Mouse (Mus musculus): ENCODE data around the gene Grm6. TPM values are rescaled to one million over a fixed set of nuclear protein-coding genes. Genes with fewer than 3 reads are reported as not detected.

Grm6 gene
- polyA plus RNA-seq, 1 experiment from 2014 or later: not detected

GRCm38 (mm10) chr11:50848520-50849137 lies 1.9 kb upstream of the Grm6 start:
- Histone ChIP-seq H3K9me3 (ENCODE audit: control insufficient read depth, low read length) (0 out of 2 replicates have a peak, but pooled peaks cover 4% of the 10 kb centered on the region), H3K4me3 (ENCODE audit: low read depth, low read length) (no peak overlapping the region), H3K4me1 (replicated peaks; ENCODE audit: control insufficient read depth, insufficient read depth, low read length) (peaks cover 13% of the 10 kb centered on the region), H3K36me3 (ENCODE audit: control insufficient read depth, insufficient read depth, low read length) (no peaks in the 10 kb centered on the region), H3K9ac (ENCODE audit: low read length) (no peak overlapping the region), H3K27me3 (replicated peaks; ENCODE audit: control insufficient read depth, insufficient read depth, low read length) (peaks cover 61% of the 10 kb centered on the region), H3K4me2 (ENCODE audit: low read length) (no peak overlapping the region), H3K27ac (ENCODE audit: low read depth) (no peak overlapping the region)
- WGBS: 25% methylated on average over 3 of the region's 3 CpGs
- ATAC-seq (replicated peaks; ENCODE audit: low FRiP score, low TSS enrichment, low read depth) (no peak), DNase-seq (ENCODE audit: low spot score) (no peak)

DNA sequence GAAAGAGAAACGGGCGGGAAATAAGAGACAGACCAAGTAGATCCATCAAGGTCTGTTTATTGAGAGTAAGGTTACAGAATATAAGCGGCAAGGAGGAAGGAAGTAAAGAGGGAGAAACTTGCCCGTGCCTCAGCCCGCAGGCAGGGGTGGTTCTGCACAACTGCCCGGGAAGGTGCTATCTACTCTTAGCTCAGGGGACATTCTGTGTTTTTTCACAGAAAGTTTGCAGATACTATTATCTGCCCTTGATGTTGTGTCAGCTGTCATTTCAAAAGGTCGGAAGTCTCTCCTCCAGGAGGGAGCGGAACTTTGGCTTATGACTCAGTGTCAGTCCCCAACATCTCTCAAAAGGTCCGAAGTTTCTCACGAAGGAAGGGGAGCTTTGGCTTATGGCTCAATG lies 1.2 kb upstream of the Grm6 start:
- Histone ChIP-seq H3K4me2 (ENCODE audit: low read length) (no peak overlapping the region), H3K9ac (ENCODE audit: low read length) (no peak overlapping the region), H3K36me3 (ENCODE audit: control insufficient read depth, insufficient read depth, low read length) (no peaks in the 10 kb centered on the region), H3K4me1 (replicated peaks; ENCODE audit: control insufficient read depth, insufficient read depth, low read length) (peaks cover 13% of the 10 kb centered on the region), H3K27me3 (replicated peaks; ENCODE audit: control insufficient read depth, insufficient read depth, low read length) (peaks cover 61% of the 10 kb centered on the region), H3K4me3 (ENCODE audit: low read depth, low read length) (no peak overlapping the region), H3K27ac (ENCODE audit: low read depth) (no peak overlapping the region), H3K9me3 (ENCODE audit: control insufficient read depth, low read length) (0 out of 2 replicates have a peak, but pooled peaks cover 4% of the 10 kb centered on the region)
- no peak for DNase-seq (ENCODE audit: low spot score)
- no peak for ATAC-seq (replicated peaks; ENCODE audit: low FRiP score, low TSS enrichment, low read depth)
- WGBS: 3% methylated on average over 10 of the region's 10 CpGs

- no peak overlapping the region for H3K27ac ChIP-seq (ENCODE audit: low read depth)
- peak overlapping the region; percentile 83 for H3K4me2 ChIP-seq (ENCODE audit: low read length)
- H3K9me3 ChIP-seq (ENCODE audit: control insufficient read depth, low read length): 0 out of 2 replicates have a peak, but pooled peaks cover 4% of the 10 kb centered on the region
- no peaks in the 10 kb centered on the region for H3K36me3 ChIP-seq (ENCODE audit: control insufficient read depth, insufficient read depth, low read length)
- peaks cover 13% of the 10 kb centered on the region for H3K4me1 ChIP-seq (replicated peaks; ENCODE audit: control insufficient read depth, insufficient read depth, low read length)
- H3K27me3 ChIP-seq (replicated peaks; ENCODE audit: control insufficient read depth, insufficient read depth, low read length): peaks cover 61% of the 10 kb centered on the region
- DNase-seq (ENCODE audit: low spot score) (no peak), ATAC-seq (replicated peaks; ENCODE audit: low FRiP score, low TSS enrichment, low read depth) (no peak; the same call in 1 of the 2 replicates)
- WGBS: under 1% methylated on average over 64 of the region's 72 CpGs
- H3K9ac ChIP-seq (ENCODE audit: low read length): peak overlapping the region; percentile 27
- peak overlapping the region; percentile 36 for H3K4me3 ChIP-seq (ENCODE audit: low read depth, low read length)
Measured at GRCm38 (mm10) chr11:50850989-50851601, 610 bp downstream of the Grm6 start.

- 89% methylated on average over 3 of the region's 3 CpGs for WGBS
- no peak for DNase-seq (ENCODE audit: low spot score)
- Histone ChIP-seq H3K4me3 (ENCODE audit: low read depth, low read length) (no peak overlapping the region), H3K4me1 (replicated peaks; ENCODE audit: control insufficient read depth, insufficient read depth, low read length) (no peaks in the 10 kb centered on the region), H3K9ac (ENCODE audit: low read length) (no peak overlapping the region), H3K27ac (ENCODE audit: low read depth) (no peak overlapping the region), H3K4me2 (ENCODE audit: low read length) (no peak overlapping the region), H3K9me3 (ENCODE audit: control insufficient read depth, low read length) (peaks cover 13% of the 10 kb centered on the region), H3K36me3 (ENCODE audit: control insufficient read depth, insufficient read depth, low read length) (peaks cover 24% of the 10 kb centered on the region), H3K27me3 (replicated peaks; ENCODE audit: control insufficient read depth, insufficient read depth, low read length) (no peaks in the 10 kb centered on the region)
- ATAC-seq (replicated peaks; ENCODE audit: low FRiP score, low TSS enrichment, low read depth): no peak
Measured at GRCm38 (mm10) chr11:50878641-50879040, 28.2 kb downstream of the Grm6 start.

DNA sequence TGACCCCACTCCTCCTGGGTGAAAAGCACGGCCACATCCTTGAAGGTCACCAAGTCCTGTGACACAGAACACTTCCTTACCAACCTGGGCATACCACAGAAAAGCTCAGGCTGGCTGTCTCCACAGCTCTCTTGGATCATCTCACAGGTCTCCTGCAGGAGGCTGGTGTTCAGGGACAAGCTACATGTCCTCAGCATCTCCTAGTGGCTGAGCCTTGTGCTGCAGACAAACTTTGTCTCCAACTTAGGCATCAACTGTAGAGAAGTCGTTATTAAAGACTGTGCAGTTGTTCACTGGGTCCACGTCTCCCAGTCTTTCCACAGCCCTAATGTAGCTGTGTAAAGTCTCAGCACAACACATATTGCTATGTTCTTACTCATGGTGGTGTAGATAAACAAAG lies 33.3 kb downstream of the Grm6 start:
- H3K9ac ChIP-seq (ENCODE audit: low read length): no peak overlapping the region
- ATAC-seq (replicated peaks; ENCODE audit: low FRiP score, low TSS enrichment, low read depth) (no peak), DNase-seq (ENCODE audit: low spot score) (no peak)
- no peaks in the 10 kb centered on the region for H3K9me3 ChIP-seq (ENCODE audit: control insufficient read depth, low read length)
- H3K27me3 ChIP-seq (replicated peaks; ENCODE audit: control insufficient read depth, insufficient read depth, low read length): no peaks in the 10 kb centered on the region
- H3K36me3 ChIP-seq (ENCODE audit: control insufficient read depth, insufficient read depth, low read length): peaks cover 13% of the 10 kb centered on the region; the same call in 1 of the 2 replicates
- no peak overlapping the region for H3K27ac ChIP-seq (ENCODE audit: low read depth)
- no peak overlapping the region for H3K4me2 ChIP-seq (ENCODE audit: low read length)
- H3K4me1 ChIP-seq (replicated peaks; ENCODE audit: control insufficient read depth, insufficient read depth, low read length): peaks cover 4% of the 10 kb centered on the region; the same call in 1 of the 2 replicates
- no peak overlapping the region for H3K4me3 ChIP-seq (ENCODE audit: low read depth, low read length)
- WGBS: 81% methylated on average over 3 of the region's 3 CpGs

- DNase-seq (ENCODE audit: low spot score) (peak; percentile 51), ATAC-seq (replicated peaks; ENCODE audit: low FRiP score, low TSS enrichment, low read depth) (no peak; the same call in 1 of the 2 replicates)
- peak overlapping the region; percentile 52 for H3K4me3 ChIP-seq (ENCODE audit: low read depth, low read length)
- 39% methylated on average over 8 of the region's 8 CpGs for WGBS
- H3K9ac ChIP-seq (ENCODE audit: low read length): peak overlapping the region; percentile 63
- H3K36me3 ChIP-seq (ENCODE audit: control insufficient read depth, insufficient read depth, low read length): peaks cover 13% of the 10 kb centered on the region; the same call in 1 of the 2 replicates
- H3K4me1 ChIP-seq (replicated peaks; ENCODE audit: control insufficient read depth, insufficient read depth, low read length): peaks cover 4% of the 10 kb centered on the region; the same call in 1 of the 2 replicates
- H3K9me3 ChIP-seq (ENCODE audit: control insufficient read depth, low read length): no peaks in the 10 kb centered on the region
- H3K27me3 ChIP-seq (replicated peaks; ENCODE audit: control insufficient read depth, insufficient read depth, low read length): no peaks in the 10 kb centered on the region
- H3K27ac ChIP-seq (ENCODE audit: low read depth): no peak overlapping the region
- peak overlapping the region; percentile 72 for H3K4me2 ChIP-seq (ENCODE audit: low read length)
Measured at GRCm38 (mm10) chr11:50886231-50886932, 35.9 kb downstream of the Grm6 start.

- no peaks in the 10 kb centered on the region for H3K27me3 ChIP-seq (replicated peaks; ENCODE audit: control insufficient read depth, insufficient read depth, low read length)
- DNase-seq (ENCODE audit: low spot score): no peak
- no peak for ATAC-seq (replicated peaks; ENCODE audit: low FRiP score, low TSS enrichment, low read depth)
- peaks cover 13% of the 10 kb centered on the region; the same call in 1 of the 2 replicates for H3K36me3 ChIP-seq (ENCODE audit: control insufficient read depth, insufficient read depth, low read length)
- no peaks in the 10 kb centered on the region for H3K9me3 ChIP-seq (ENCODE audit: control insufficient read depth, low read length)
- peak overlapping the region; percentile 72 for H3K4me2 ChIP-seq (ENCODE audit: low read length)
- peak overlapping the region; percentile 52 for H3K4me3 ChIP-seq (ENCODE audit: low read depth, low read length)
- 10% methylated on average over 10 of the region's 10 CpGs for WGBS
- peak overlapping the region; percentile 64 for H3K27ac ChIP-seq (ENCODE audit: low read depth)
- peaks cover 4% of the 10 kb centered on the region; the same call in 1 of the 2 replicates for H3K4me1 ChIP-seq (replicated peaks; ENCODE audit: control insufficient read depth, insufficient read depth, low read length)
- H3K9ac ChIP-seq (ENCODE audit: low read length): peak overlapping the region; percentile 63
Measured at GRCm38 (mm10) chr11:50886933-50887293, 36.4 kb downstream of the Grm6 start.

- peak; percentile 93 for ATAC-seq (replicated peaks; ENCODE audit: low FRiP score, low TSS enrichment, low read depth)
- peaks cover 4% of the 10 kb centered on the region; the same call in 1 of the 2 replicates for H3K4me1 ChIP-seq (replicated peaks; ENCODE audit: control insufficient read depth, insufficient read depth, low read length)
- H3K27ac ChIP-seq (ENCODE audit: low read depth): peak within 1 kb of the TSS; percentile 64
- H3K36me3 ChIP-seq (ENCODE audit: control insufficient read depth, insufficient read depth, low read length): peaks cover 13% of the 10 kb centered on the region; the same call in 1 of the 2 replicates
- H3K9me3 ChIP-seq (ENCODE audit: control insufficient read depth, low read length): no peaks in the 10 kb centered on the region
- 5% methylated on average over 26 of the region's 26 CpGs for WGBS
- peak within 1 kb of the TSS; percentile 72 for H3K4me2 ChIP-seq (ENCODE audit: low read length)
- H3K27me3 ChIP-seq (replicated peaks; ENCODE audit: control insufficient read depth, insufficient read depth, low read length): no peaks in the 10 kb centered on the region
- peak within 1 kb of the TSS; percentile 63 for H3K9ac ChIP-seq (ENCODE audit: low read length)
- peak; percentile 87 for DNase-seq (ENCODE audit: low spot score)
- H3K4me3 ChIP-seq (ENCODE audit: low read depth, low read length): peak within 1 kb of the TSS; percentile 52
Measured at GRCm38 (mm10) chr11:50887390-50888128, 37.1 kb downstream of the Grm6 start, which contains the start of gene Zfp454. Zfp454 (minus strand) TSS chr11:50887651.
